Mouse (Mus musculus) midbrain, postnatal 0 days (tissue): ENCODE data around the gene Ikbke. TPM values are rescaled to one million over a fixed set of nuclear protein-coding genes. Genes with fewer than 3 reads are reported as not detected.

Experiments
- ATAC-seq: fragments of 200-750 bp; cut with Nextera tagmentation; 2 replicates; pipeline ENCODE4 v1.8.0; 2017; ENCODE audit warnings: moderate number of reproducible peaks, mild to moderate bottlenecking, moderate TSS enrichment, moderate library complexity; ENCODE audit not compliant: low FRiP score
- DNase-seq: peaks from one replicate; pipeline ENCODE4 v3.0.0-alpha.2; 2015; ENCODE audit warnings: low spot score
- H3K27ac ChIP-seq: fragments of 300-500 bp; sonication (generic); 2 replicates; pipeline ENCODE4 v1.5.1; 2014; ENCODE audit warnings: low read depth, mild to moderate bottlenecking, low read length, mixed read lengths
- H3K27me3 ChIP-seq: fragments of 300-500 bp; sonication (generic); 2 replicates; pipeline ENCODE4 v1.6.1; 2014; ENCODE audit warnings: low read length, control low read depth, mixed read lengths; ENCODE audit not compliant: insufficient read depth
- H3K36me3 ChIP-seq: fragments of 300-500 bp; sonication (generic); 2 replicates; pipeline ENCODE4 v1.6.1; 2014; ENCODE audit warnings: low read length, control low read depth, mixed read lengths; ENCODE audit not compliant: insufficient read depth
- H3K4me1 ChIP-seq: fragments of 300-500 bp; sonication (generic); 2 replicates; pipeline ENCODE4 v1.6.1; 2014; ENCODE audit warnings: mild to moderate bottlenecking, control low read depth, antibody characterized with exemption, low read length, mixed read lengths; ENCODE audit not compliant: insufficient read depth
- H3K4me2 ChIP-seq: fragments of 300-500 bp; sonication (generic); 2 replicates; pipeline ENCODE4 v1.6.1; 2014; ENCODE audit warnings: low read depth, mild to moderate bottlenecking, low read length, mixed read lengths; ENCODE audit not compliant: poor library complexity, severe bottlenecking
- H3K4me3 ChIP-seq: fragments of 300-500 bp; sonication (generic); 2 replicates; pipeline ENCODE4 v1.5.1; 2014; ENCODE audit warnings: low read depth, mild to moderate bottlenecking, low read length, moderate library complexity
- H3K9ac ChIP-seq: fragments of 300-500 bp; sonication (generic); replicated peaks from 2 replicates; pipeline ENCODE4 v1.6.1; 2014; ENCODE audit warnings: mild to moderate bottlenecking, low read length, moderate library complexity, mixed read lengths; ENCODE audit not compliant: poor library complexity, severe bottlenecking
- H3K9me3 ChIP-seq: fragments of 300-500 bp; sonication (generic); 2 replicates; pipeline ENCODE4 v1.6.1; 2016; ENCODE audit warnings: low read length, control low read depth
- CTCF ChIP-seq: IDR thresholded peaks from 2 replicates; pipeline ENCODE4 v1.5.1; 2016; ENCODE audit warnings: antibody characterized with exemption, mild to moderate bottlenecking
- WGBS: fragments of 180-500 bp; shearing (Covaris S2); extraction: QIAGEN DNeasy Blood & Tissue Kit; methylation state at CpG from one replicate; pipeline ENCODE4 v1.1.7; 2014; 5-methylcytosine and 5-hydroxymethylcytosine counted together
- polyA plus RNA-seq: library from polyadenylated mRNA; unstranded; fragments of >200 nt; fragmentation: Nextera tagmentation; extraction: Ambion mirVana; gene quantifications from 2 replicates; pipeline ENCODE4 v1.2.1, GENCODE M21; 2015
- total RNA-seq: library from RNA; depleted of rRNA; stranded (reverse); fragments of >200 nt; gene quantifications from 2 replicates; pipeline ENCODE4 v1.2.3, GENCODE M21; 2014

The Ikbke gene
- total and polyA plus RNA-seq, 2 experiments from 2014 or later, result 0.67 to 5.3 TPM

DNA sequence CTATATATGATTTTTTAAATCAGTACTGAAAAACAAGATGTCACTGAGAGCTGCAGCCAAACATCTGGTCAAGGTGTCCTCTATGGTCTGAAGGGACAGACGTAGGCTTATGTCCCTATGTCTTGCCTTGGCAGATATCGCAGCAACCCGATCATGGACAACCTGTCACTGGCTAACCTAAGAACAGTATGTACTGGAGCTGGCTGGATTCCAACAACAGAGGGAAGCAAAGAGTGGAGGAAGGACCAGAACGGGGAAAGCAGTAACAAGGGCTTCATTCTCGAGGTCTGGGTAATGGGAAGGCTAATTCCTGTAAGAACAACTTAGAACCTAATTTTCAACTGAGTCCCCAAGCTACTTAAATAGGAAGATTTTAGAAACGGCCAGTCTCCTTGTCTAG is 9.5 kb upstream of the Ikbke start:
- Histone ChIP-seq H3K36me3 (peaks cover 37% of the 10 kb centered on the region), H3K27ac (no peak overlapping the region), H3K4me2 (no peak overlapping the region), H3K4me3 (no peak overlapping the region), H3K27me3 (no peaks in the 10 kb centered on the region), H3K4me1 (no peaks in the 10 kb centered on the region), H3K9ac (no peak overlapping the region), H3K9me3 (no peaks in the 10 kb centered on the region)
- 84% methylated on average over 6 of the region's 6 CpGs for WGBS
- DNase-seq, result no peak
- no peak for ATAC-seq
- TF ChIP-seq CTCF, result no peak

DNA sequence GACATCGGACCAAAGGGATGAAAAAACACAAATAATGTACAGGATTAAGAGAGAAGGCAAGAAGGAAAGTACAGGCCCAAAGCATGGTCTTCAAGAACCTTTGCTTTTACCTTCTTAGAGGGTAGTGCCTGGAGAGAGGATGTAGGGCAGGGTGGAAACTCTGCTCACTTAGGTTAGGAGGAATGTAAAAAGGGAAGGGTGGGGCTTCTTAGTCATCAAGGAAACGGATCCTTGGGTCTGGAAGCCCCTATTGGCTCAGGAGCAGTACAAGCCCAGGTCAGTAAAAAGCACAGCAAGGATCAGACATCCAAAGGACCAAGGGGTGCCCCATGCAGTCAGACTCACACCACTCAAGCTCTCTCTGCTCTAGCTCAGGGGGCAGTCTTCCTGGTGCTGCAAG is 7.9 kb upstream of the Ikbke start:
- no peak overlapping the region for H3K27ac ChIP-seq
- ATAC-seq (no peak), DNase-seq (no peak)
- no peak overlapping the region for H3K4me3 ChIP-seq
- H3K4me2 ChIP-seq, result no peak overlapping the region
- H3K9me3 ChIP-seq, result no peaks in the 10 kb centered on the region
- 81% methylated on average over 2 of the region's 2 CpGs for WGBS
- H3K36me3 ChIP-seq, result peaks cover 30% of the 10 kb centered on the region
- no peak overlapping the region for H3K9ac ChIP-seq
- no peak for TF ChIP-seq CTCF
- H3K4me1 ChIP-seq, result no peaks in the 10 kb centered on the region
- no peaks in the 10 kb centered on the region for H3K27me3 ChIP-seq

DNA sequence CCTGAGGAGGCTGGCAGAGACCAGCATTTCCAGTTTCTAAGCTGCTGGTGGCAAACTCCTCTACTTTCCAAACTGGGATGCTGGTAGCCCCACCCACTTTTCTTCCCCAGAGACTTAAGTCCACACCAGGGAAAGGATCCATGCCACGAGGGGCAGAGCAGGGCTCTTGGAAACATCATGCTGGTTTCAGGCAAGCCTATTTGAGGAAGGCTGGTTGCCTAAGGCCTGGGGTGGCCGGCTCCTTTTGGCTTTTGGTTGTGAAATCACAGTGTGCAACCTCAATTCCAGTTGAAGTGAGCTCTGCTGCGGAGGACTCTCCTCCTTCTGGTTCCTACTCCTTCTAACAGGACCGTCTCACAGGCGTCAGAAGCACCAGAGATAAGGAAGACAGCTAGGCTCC is 7.4 kb upstream of the Ikbke start:
- Histone ChIP-seq H3K9me3 (no peaks in the 10 kb centered on the region), H3K9ac (no peak overlapping the region), H3K4me1 (no peaks in the 10 kb centered on the region), H3K4me2 (no peak overlapping the region), H3K36me3 (peaks cover 25% of the 10 kb centered on the region), H3K27ac (no peak overlapping the region; the same call in 1 of the 2 replicates), H3K27me3 (no peaks in the 10 kb centered on the region), H3K4me3 (no peak overlapping the region)
- TF ChIP-seq CTCF, result no peak
- DNase-seq, result no peak
- 80% methylated on average over 5 of the region's 5 CpGs for WGBS
- ATAC-seq, result no peak

DNA sequence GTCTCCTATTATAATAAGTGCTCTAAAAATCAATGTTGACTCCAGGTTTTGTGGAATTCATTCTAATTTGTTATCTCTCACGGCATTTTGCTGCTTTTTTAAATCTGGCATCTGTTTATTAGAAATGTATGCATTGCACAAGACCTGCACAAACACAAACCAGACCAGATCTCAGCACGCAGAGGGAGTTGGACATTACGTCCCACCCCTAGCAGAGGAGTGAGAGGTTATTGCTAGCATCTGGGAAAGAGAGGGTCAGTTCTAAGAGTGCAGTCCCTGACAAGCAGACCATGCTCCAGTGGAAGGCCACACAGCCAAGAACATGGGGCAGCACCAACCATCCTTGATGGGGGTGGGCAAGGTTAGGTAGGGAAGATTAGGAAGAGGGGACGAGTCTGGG is 5.2 kb upstream of the Ikbke start:
- Histone ChIP-seq H3K4me2 (no peak overlapping the region), H3K27ac (no peak overlapping the region), H3K36me3 (peaks cover 19% of the 10 kb centered on the region), H3K4me1 (no peaks in the 10 kb centered on the region), H3K27me3 (no peaks in the 10 kb centered on the region), H3K9ac (no peak overlapping the region), H3K4me3 (no peak overlapping the region), H3K9me3 (no peaks in the 10 kb centered on the region)
- 87% methylated on average over 4 of the region's 4 CpGs for WGBS
- DNase-seq (no peak), ATAC-seq (no peak)
- TF ChIP-seq CTCF, result no peak

DNA sequence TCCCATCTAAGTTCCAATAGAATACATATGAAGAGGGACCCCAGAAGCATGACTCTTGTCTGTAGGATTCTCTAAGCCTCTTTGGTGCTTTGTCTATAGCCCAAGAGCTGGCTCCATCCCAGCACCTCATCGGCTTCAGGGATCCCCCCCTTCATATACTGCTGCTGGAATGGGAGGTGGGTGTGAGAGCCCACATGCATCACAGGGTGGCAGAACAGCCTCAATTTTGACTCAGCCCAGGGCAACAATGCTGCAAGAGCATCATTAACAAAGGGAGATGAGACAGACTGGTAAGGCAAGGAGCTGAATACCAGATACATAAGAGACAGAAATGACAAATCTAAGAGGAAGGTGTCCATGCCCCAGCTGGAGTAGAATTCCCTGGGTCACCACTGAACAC is 4.8 kb upstream of the Ikbke start:
- Histone ChIP-seq H3K27me3 (no peaks in the 10 kb centered on the region), H3K4me1 (no peaks in the 10 kb centered on the region), H3K4me2 (no peak overlapping the region), H3K36me3 (peaks cover 16% of the 10 kb centered on the region), H3K9me3 (no peaks in the 10 kb centered on the region), H3K4me3 (no peak overlapping the region), H3K27ac (no peak overlapping the region), H3K9ac (no peak overlapping the region)
- DNase-seq, result peak; percentile 24
- TF ChIP-seq CTCF, result peak; percentile 53
- WGBS, result 38% methylated on average over 1 of the region's 1 CpGs
- ATAC-seq, result peak; percentile 38; the same call in 1 of the 2 replicates

DNA sequence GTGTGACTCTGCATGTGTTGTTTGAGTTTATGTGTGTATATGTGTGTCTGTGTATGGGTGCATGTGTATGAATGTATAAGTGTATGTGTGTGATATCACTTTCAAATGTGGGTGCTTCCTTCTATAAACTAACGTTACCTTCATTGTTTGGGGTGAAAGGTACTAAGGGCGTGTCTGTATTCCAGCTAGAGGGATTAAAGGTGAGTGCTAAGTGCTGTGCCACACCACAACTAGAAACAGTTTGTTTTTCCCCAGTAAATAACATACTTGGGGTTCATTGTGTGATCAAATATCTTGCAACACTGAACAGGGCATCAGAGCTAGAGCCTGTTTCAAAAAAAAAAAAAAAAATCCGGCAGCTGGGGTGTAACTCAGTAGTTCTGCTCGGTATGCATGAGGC is 2.3 kb upstream of the Ikbke start:
- no peak overlapping the region for H3K4me3 ChIP-seq
- 57% methylated on average over 4 of the region's 4 CpGs for WGBS
- DNase-seq (no peak), ATAC-seq (no peak)
- no peak overlapping the region for H3K4me2 ChIP-seq
- H3K9ac ChIP-seq, result no peak overlapping the region
- H3K27ac ChIP-seq, result no peak overlapping the region
- peaks cover under 1% of the 10 kb centered on the region for H3K36me3 ChIP-seq
- H3K9me3 ChIP-seq, result no peaks in the 10 kb centered on the region
- H3K4me1 ChIP-seq, result no peaks in the 10 kb centered on the region
- no peak for TF ChIP-seq CTCF
- H3K27me3 ChIP-seq, result no peaks in the 10 kb centered on the region
